Mouse (Mus musculus): ENCODE data around the gene Oscar.

Gene Oscar

DNA sequence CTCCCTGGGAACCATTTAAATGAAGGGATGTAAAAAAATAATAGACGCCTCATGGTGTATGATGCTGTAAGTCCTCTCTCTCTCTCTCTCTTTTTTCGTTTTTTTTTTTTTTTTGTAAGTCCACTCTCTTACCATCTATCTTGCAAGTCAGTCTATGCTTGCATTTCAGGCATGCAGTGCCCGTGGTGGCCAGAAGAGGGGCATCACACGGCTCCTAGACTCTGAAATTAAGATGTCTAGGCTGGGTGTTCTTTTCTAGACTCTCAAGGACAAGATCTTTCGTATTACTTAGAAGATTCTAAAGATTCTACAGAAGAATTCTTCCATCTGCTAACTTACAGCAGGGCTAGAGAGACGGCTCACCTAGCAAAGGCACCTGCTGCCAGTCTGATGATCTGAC, 46.2 kb downstream of the Oscar start:
- in situ Hi-C loops (cut with MseI, MboI) = no loop called here

DNA sequence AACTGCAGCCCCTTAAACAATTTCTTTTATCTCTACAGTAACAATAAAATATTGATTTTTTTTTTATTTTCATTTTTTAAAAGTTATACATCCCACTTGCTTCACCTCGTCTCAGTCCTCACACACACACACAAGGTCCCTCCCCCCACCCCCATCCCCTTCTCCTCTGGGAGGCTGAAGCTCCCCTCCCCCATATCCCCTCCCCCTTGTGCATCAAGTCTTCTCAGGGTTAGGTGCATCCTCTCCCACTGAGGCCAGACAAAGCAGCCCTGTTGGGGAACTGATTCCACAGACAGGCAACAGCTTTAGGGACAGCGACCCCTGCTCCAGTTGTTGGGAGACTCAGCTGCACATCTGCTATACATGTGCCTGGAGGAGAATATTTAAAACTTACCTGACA, 48.6 kb downstream of the Oscar start:
- in situ Hi-C loops (cut with MseI, MboI) = no loop called here

Data from mouse trophoblast stem cell (cell line).